Mouse (Mus musculus): ENCODE results near the gene Gpn2.

Gpn2 gene

GRCm38 (mm10) chr4:133595538-133595937 lies 11.4 kb downstream of the Gpn2 start:
- no peak for DNase-seq (ENCODE audit: low spot score)

DNA sequence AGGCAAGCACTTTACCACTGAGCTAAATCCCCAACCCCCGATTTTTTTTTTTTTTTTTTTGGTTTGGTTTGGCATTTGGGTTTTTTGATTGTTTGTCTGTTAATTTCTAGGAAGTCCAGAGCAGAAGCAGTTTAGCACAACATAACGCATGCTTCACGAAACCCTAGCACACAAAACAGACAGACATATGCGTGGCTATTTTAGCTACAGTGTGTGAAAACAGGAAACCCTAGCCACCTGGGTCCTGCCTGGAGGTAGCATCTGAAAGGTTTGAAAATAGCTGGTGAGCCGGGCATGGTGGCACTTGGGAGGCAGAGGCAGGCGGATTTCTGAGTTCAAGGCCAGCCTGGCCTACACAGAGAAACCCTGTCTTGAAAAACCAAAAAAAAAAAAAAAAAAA lies 11.9 kb downstream of the Gpn2 start:
- no peak for DNase-seq (ENCODE audit: low spot score)

- no peak for DNase-seq (ENCODE audit: low spot score)
Measured at GRCm38 (mm10) chr4:133598616-133599015, 14.5 kb downstream of the Gpn2 start.

DNA sequence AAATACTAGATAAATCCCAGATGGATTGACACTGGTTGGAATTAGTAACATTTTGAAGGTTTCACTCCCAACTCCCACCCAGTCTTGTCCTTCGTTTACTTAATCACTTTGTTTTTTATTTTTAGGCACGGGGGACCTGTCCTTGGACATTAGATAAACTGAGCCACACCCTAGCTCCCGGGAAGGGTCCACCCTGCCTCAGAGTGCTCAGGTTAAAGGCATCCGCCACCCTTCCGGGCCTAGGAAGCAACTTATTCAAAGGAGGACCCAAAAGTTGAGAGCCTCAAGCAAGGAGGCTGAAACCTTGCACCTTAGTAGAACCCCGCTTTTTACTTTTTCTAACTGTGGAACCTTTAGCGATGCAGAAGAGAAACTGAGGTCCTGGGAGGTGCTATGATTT lies 15.0 kb downstream of the Gpn2 start:
- no peak for DNase-seq (ENCODE audit: low spot score)

GRCm38 (mm10) chr4:133599571-133600073 lies 15.5 kb downstream of the Gpn2 start:
- DNase-seq (ENCODE audit: low spot score) = peak; percentile 93

GRCm38 (mm10) chr4:133600306-133600705 lies 16.1 kb downstream of the Gpn2 start:
- DNase-seq (ENCODE audit: low spot score) = no peak

GRCm38 (mm10) chr4:133601721-133602218 lies 17.6 kb downstream of the Gpn2 start, which contains the start of gene Sfn:
Gene Sfn (minus strand): TSS chr4:133602168.
- DNase-seq (ENCODE audit: low spot score) = peak; percentile 56

DNA sequence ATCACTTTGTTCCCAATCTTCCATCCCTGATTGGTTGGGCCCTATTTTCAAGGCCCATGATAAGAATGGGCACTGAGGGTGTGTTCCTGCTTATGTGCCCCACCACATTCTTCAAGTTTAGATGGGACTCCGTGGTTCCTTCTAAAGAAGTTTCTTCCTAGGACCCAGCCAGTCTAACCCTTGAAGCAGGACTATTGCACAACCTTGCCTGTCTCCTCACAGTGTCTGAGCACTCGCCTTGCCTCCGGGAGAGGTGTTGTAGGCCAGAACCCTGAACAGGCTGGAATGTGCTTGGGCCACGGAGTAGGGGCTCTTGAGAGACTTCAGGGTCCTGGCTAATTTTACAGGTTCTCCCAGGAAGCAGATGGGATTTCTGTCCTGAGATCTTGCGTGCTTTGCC lies 18.9 kb downstream of the Gpn2 start:
- no peak for DNase-seq (ENCODE audit: low spot score)

DNA sequence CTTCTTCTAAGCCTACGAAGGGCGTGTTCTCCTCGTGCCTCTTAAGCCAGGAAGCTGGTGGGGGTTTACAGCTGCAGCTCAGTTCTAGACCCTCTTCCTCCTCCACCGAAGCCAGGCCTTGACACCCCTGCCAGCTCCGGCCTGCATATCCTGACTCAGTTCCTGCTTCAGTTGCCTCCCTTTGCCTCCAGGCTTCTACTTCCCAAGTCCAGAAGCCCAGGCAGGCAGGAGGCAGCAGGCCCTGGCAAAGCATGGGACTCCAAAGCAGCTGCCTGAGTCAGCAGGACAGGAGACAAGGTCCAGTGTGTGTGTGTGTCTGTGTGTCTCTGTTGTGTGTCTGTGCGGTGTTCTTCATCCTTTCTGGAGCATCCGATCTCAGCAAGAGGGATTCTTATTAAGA lies 20.0 kb downstream of the Gpn2 start:
- DNase-seq (ENCODE audit: low spot score) = no peak

- DNase-seq (ENCODE audit: low spot score) = no peak
Measured at GRCm38 (mm10) chr4:133604856-133605255, 20.7 kb downstream of the Gpn2 start.

DNA sequence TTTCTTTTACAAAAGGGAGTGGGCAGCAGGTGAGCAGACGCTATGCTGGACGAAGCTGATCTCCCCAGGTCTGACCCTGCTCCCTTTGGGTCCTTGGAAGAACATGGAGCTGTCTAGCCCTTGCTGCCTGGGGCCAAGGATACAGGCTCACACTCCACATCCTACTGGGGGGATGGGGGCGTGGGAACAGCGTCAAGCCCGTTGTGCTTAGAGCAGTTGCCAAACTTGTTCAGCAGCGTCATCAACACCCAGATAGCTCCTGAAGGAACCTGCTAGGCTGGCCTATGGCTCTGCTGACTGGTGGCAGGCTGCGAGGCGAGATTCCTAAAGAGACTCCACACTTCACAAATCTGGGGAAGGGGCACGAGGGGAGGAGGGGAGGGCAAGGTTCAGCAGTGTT lies 21.2 kb downstream of the Gpn2 start:
- DNase-seq (ENCODE audit: low spot score) = peak; percentile 49

GRCm38 (mm10) chr4:133607284-133607683 lies 23.1 kb downstream of the Gpn2 start:
- no peak for DNase-seq (ENCODE audit: low spot score)

- DNase-seq (ENCODE audit: low spot score) = peak; percentile 87
Measured at GRCm38 (mm10) chr4:133609719-133610118, 25.6 kb downstream of the Gpn2 start.

GRCm38 (mm10) chr4:133611815-133612214 lies 27.7 kb downstream of the Gpn2 start:
- no peak for DNase-seq (ENCODE audit: low spot score)

GRCm38 (mm10) chr4:133612416-133612815 lies 28.3 kb downstream of the Gpn2 start:
- no peak for DNase-seq (ENCODE audit: low spot score)

- DNase-seq (ENCODE audit: low spot score) = no peak
Measured at GRCm38 (mm10) chr4:133613026-133613425, 28.9 kb downstream of the Gpn2 start.

DNA sequence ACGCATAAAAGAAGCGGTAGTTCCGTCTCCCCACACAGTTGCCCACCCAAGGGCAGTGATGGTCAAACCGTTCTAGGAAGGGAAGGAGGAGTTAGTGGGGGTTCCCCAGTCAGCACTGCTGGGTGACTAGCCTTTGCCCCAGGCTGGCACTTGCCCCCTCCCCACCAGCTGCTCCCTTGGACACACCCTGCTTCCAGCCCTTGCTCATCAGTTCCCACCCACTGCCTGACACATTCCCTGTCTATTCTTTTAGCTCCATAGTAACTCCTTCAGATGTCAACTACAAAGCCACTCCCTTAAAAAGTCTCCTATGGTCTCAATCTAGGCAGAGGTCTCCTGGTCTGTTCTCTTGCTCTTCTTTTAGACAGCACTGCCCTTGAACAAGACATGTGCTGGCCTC lies 29.7 kb downstream of the Gpn2 start:
- no peak for DNase-seq (ENCODE audit: low spot score)

GRCm38 (mm10) chr4:133614274-133614761 lies 30.2 kb downstream of the Gpn2 start:
- DNase-seq (ENCODE audit: low spot score) = no peak

GRCm38 (mm10) chr4:133615416-133615815 lies 31.3 kb downstream of the Gpn2 start:
- DNase-seq (ENCODE audit: low spot score) = no peak

- no peak for DNase-seq (ENCODE audit: low spot score)
Measured at GRCm38 (mm10) chr4:133617936-133618335, 33.8 kb downstream of the Gpn2 start.

- no peak for DNase-seq (ENCODE audit: low spot score)
Measured at GRCm38 (mm10) chr4:133619473-133620136, 35.4 kb downstream of the Gpn2 start.

DNA sequence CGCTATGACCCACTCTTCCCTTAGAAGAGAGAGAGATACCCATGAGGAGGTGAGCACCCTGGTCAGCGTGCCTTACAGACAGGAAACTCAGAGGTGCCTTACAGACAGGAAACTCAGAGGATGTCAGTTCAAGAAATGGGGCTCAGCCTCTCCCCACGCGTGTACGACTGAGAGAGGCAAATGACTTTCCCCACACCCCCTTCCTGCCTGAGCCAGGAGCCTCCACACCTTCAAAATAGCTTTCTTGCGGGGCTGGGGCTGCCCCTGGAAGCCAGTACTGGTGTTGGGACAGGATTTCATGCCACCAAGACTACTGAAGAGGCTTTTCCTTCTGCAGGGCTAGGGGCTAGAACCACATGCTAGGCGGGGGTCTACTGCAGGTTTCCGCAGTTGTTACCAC lies 36.5 kb downstream of the Gpn2 start:
- no peak for DNase-seq (ENCODE audit: low spot score)

GRCm38 (mm10) chr4:133622161-133622695 lies 38.1 kb downstream of the Gpn2 start:
- no peak for DNase-seq (ENCODE audit: low spot score)

GRCm38 (mm10) chr4:133624830-133625229 lies 40.7 kb downstream of the Gpn2 start:
- DNase-seq (ENCODE audit: low spot score) = no peak

Data from embryo, embryonic 10 days (tissue).